Mouse (Mus musculus): ENCODE measurements around the gene Cyfip1. TPM values are rescaled to one million over a fixed set of nuclear protein-coding genes. Genes with fewer than 3 reads are reported as not detected.

Cyfip1 gene
- polyA plus RNA-seq, 1 experiment from 2014 or later, result 102 TPM

DNA sequence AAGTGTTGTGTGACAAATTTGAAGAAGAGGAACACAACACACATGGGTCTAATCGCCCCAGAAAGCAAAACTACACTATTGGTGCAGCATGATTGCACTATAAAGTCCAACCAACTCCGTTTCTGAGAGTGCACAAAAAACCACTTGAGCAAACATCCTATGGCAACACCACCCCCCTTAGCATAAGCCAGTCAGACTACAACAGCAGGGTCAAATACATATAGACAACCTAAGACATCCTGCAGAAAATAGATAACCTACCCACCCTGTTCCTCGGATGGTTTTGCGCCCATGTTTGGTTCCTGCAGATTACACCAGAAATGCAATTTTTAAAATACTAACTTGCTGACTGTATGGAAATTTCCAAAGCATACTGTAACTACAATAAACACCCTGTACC, 4.7 kb upstream of the Cyfip1 start:
- 84% methylated on average over 4 of the region's 4 CpGs for WGBS
- DNase-seq (ENCODE audit: low spot score) (no peak), ATAC-seq (replicated peaks; ENCODE audit: low FRiP score, low TSS enrichment, low read depth) (no peak)
- no peak overlapping the region for H3K4me3 ChIP-seq (ENCODE audit: low read depth, low read length)
- peaks cover 13% of the 10 kb centered on the region for H3K36me3 ChIP-seq (ENCODE audit: control insufficient read depth, insufficient read depth, low read length)
- H3K27ac ChIP-seq (ENCODE audit: low read depth), result no peak overlapping the region
- H3K4me2 ChIP-seq (ENCODE audit: low read length), result no peak overlapping the region
- no peaks in the 10 kb centered on the region for H3K4me1 ChIP-seq (replicated peaks; ENCODE audit: control insufficient read depth, insufficient read depth, low read length)
- H3K27me3 ChIP-seq (replicated peaks; ENCODE audit: control insufficient read depth, insufficient read depth, low read length), result no peaks in the 10 kb centered on the region
- H3K9ac ChIP-seq (ENCODE audit: low read length), result no peak overlapping the region
- no peaks in the 10 kb centered on the region for H3K9me3 ChIP-seq (ENCODE audit: control insufficient read depth, low read length)

DNA sequence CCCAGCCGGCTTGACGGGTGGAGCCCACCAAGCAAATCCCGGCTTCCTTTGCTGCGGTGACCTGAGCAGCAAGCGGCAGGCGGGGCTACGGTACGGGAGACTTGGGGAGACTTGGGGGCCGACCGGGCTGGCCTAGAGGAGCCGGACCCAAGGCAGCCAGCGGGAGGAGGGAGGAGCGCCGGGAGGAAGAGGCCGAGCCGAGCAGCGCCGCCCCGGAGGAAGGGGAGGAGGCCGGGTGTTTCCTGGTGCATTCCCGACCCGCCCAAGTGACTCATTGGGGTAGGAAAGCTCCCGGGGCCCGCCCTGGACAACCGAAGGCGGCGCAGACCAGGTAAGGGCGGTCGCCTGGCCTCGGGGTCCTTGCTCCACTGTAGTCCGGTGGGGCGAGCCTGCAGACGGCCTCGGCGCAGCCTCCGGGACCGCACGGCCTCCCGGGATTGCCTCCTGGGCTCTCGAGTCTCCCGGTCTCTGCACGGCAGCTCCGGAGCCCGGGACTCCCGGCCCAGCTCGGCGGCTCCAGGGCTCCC, 495 bp downstream of the Cyfip1 start:
- peak; percentile 98 for ATAC-seq (replicated peaks; ENCODE audit: low FRiP score, low TSS enrichment, low read depth)
- under 1% methylated on average over 38 of the region's 47 CpGs for WGBS

DNA sequence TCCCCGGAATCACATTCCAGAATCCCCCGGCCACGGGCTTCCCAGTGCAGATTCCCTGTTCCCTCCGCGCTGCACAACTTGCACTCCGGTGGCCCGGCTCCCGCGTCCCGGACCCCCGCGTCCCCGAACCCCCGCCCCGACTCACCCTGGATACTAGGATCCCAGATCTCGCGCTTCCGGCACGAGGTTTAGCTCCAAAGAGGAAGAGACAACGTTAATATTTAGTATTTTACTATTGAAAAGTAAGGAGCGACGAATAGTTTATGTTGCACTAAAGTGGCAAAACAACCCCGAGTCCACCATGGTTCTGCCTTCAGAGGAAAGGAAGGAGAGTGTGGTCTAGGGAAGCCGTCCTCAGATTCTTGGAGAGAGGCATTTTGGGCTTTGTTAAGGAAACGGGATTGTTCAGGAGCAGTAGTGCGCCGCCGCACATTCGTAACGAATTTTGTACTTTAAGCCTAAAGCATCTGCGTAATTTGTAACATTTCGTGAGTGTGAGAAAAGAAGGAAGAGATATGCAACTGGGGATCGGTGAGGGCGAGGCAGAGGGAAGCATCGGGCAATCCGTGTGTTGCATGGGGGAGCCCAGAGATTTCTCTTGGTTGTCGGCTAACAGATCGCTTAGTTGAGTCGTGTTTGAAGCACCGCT, 1.1 kb downstream of the Cyfip1 start:
- ATAC-seq (replicated peaks; ENCODE audit: low FRiP score, low TSS enrichment, low read depth) (peak; percentile 61), DNase-seq (ENCODE audit: low spot score) (peak; percentile 80)
- WGBS, result under 1% methylated on average over 40 of the region's 40 CpGs
- H3K9me3 ChIP-seq (ENCODE audit: control insufficient read depth, low read length), result no peaks in the 10 kb centered on the region
- H3K4me3 ChIP-seq (ENCODE audit: low read depth, low read length), result peak overlapping the region; percentile 82
- H3K4me1 ChIP-seq (replicated peaks; ENCODE audit: control insufficient read depth, insufficient read depth, low read length), result peaks cover 8% of the 10 kb centered on the region; the same call in 1 of the 2 replicates
- peak overlapping the region; percentile 96 for H3K27ac ChIP-seq (ENCODE audit: low read depth)
- no peaks in the 10 kb centered on the region for H3K36me3 ChIP-seq (ENCODE audit: control insufficient read depth, insufficient read depth, low read length)
- H3K4me2 ChIP-seq (ENCODE audit: low read length), result peak overlapping the region; percentile 87
- H3K27me3 ChIP-seq (replicated peaks; ENCODE audit: control insufficient read depth, insufficient read depth, low read length), result no peaks in the 10 kb centered on the region
- peak overlapping the region; percentile 95 for H3K9ac ChIP-seq (ENCODE audit: low read length)

More for the DNA sequence above, 495 bp downstream of the Cyfip1 start:
- Histone ChIP-seq H3K4me3 (ENCODE audit: low read depth, low read length) (peak overlapping the region; percentile 82), H3K9me3 (ENCODE audit: control insufficient read depth, low read length) (no peaks in the 10 kb centered on the region), H3K4me1 (replicated peaks; ENCODE audit: control insufficient read depth, insufficient read depth, low read length) (peaks cover 8% of the 10 kb centered on the region; the same call in 1 of the 2 replicates), H3K27me3 (replicated peaks; ENCODE audit: control insufficient read depth, insufficient read depth, low read length) (no peaks in the 10 kb centered on the region), H3K27ac (ENCODE audit: low read depth) (peak overlapping the region; percentile 96), H3K4me2 (ENCODE audit: low read length) (peak overlapping the region; percentile 87), H3K9ac (ENCODE audit: low read length) (peak overlapping the region; percentile 95), H3K36me3 (ENCODE audit: control insufficient read depth, insufficient read depth, low read length) (no peaks in the 10 kb centered on the region)
- peak; percentile 93 for DNase-seq (ENCODE audit: low spot score)

DNA sequence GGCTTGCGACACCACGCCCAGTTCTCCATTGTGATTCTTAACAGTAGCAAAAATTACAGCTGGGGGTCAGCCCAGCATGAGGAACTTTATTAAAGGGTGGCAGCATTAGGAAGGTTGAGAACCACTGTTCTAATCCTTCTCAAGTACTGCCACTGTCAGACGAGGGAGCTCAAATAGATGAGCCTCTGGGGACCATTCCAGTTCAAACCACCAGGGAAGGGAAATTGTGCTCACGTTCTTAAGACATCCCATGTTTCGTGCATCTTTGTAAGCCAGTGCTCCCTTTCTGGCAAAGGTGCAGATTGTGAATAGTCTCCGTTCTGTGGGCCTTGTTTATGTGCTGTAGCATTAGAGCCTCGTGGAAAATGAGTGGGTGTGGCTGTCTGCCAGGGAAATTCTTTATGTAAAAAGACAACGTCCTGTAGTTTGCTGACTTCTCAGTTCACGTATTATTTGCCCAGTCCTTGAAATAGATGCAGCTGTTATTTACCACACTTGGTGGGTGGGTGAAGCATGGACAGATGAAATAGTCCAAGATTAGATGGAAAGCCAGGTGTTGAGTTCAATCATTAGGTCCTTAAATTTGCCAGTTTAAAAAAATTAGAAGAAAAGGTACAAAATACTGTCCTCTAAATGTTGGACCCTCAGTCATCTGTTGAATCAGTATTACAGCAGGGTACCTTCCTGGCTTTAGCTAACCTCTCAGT, 5.2 kb downstream of the Cyfip1 start:
- H3K9ac ChIP-seq (ENCODE audit: low read length), result no peak overlapping the region
- no peak for DNase-seq (ENCODE audit: low spot score)
- no peaks in the 10 kb centered on the region for H3K27me3 ChIP-seq (replicated peaks; ENCODE audit: control insufficient read depth, insufficient read depth, low read length)
- H3K27ac ChIP-seq (ENCODE audit: low read depth), result no peak overlapping the region
- H3K4me1 ChIP-seq (replicated peaks; ENCODE audit: control insufficient read depth, insufficient read depth, low read length), result peaks cover 17% of the 10 kb centered on the region
- H3K4me3 ChIP-seq (ENCODE audit: low read depth, low read length), result no peak overlapping the region
- no peak for ATAC-seq (replicated peaks; ENCODE audit: low FRiP score, low TSS enrichment, low read depth)
- H3K4me2 ChIP-seq (ENCODE audit: low read length), result no peak overlapping the region
- H3K36me3 ChIP-seq (ENCODE audit: control insufficient read depth, insufficient read depth, low read length), result no peaks in the 10 kb centered on the region
- no peaks in the 10 kb centered on the region for H3K9me3 ChIP-seq (ENCODE audit: control insufficient read depth, low read length)
- 54% methylated on average over 9 of the region's 9 CpGs for WGBS

DNA sequence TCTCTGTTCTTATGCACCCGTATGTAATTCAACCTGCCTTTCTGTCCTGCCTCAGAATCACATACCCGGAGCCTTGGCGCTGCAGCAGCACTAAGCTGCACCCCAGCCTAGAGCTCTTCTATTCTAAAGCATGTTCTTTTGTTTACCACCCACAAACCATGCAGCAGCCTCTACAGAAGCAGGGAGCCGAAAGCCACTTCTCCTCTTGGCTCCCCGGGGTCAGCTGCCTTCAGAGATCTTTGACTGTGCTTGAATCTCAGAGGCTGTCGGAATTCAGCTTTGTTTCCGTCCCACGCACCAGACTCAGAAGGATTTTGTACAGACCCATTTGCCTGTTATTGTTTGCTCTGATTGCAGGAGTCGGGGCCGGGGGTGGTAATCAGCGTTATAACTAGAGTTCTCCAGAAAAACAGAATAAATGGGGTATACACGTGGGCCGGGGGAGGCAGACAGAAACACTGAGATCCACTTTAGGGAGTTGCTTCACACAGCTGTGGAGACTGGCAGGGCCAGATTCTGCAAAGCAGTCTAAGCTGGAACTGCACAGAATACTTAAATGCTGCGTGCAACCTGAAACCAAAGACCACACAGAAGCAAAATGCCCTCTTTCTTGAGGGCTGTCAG, 8.5 kb downstream of the Cyfip1 start:
- no peaks in the 10 kb centered on the region for H3K36me3 ChIP-seq (ENCODE audit: control insufficient read depth, insufficient read depth, low read length)
- no peak overlapping the region for H3K9ac ChIP-seq (ENCODE audit: low read length)
- no peak overlapping the region; the same call in 1 of the 2 replicates for H3K4me2 ChIP-seq (ENCODE audit: low read length)
- WGBS, result 33% methylated on average over 14 of the region's 14 CpGs
- H3K27me3 ChIP-seq (replicated peaks; ENCODE audit: control insufficient read depth, insufficient read depth, low read length), result no peaks in the 10 kb centered on the region
- peak overlapping the region; percentile 38; the same call in 1 of the 2 replicates for H3K27ac ChIP-seq (ENCODE audit: low read depth)
- H3K9me3 ChIP-seq (ENCODE audit: control insufficient read depth, low read length), result no peaks in the 10 kb centered on the region
- H3K4me1 ChIP-seq (replicated peaks; ENCODE audit: control insufficient read depth, insufficient read depth, low read length), result peaks cover 9% of the 10 kb centered on the region
- H3K4me3 ChIP-seq (ENCODE audit: low read depth, low read length), result no peak overlapping the region
- DNase-seq (ENCODE audit: low spot score), result peak; percentile 45
- ATAC-seq (replicated peaks; ENCODE audit: low FRiP score, low TSS enrichment, low read depth), result no peak

DNA sequence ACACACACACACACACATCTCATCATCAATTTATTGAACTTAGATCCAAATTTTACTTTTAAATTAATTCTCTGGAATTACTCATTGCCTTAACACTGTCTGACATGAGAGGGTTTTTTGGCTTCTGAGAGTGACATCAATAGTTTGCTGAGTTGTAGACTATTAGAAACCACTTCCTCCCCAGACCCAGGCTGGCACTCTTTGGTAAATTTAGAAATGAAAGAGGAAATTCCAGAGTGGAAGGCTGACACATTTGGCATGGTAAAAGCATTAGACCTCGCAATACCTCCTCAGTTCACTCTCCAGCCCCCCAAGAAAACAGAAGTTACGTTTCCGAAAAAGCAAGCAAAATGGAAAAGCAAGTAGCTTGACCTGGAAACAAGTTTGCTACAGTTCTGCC, 11.2 kb downstream of the Cyfip1 start:
- Histone ChIP-seq H3K9ac (ENCODE audit: low read length) (no peak overlapping the region), H3K27ac (ENCODE audit: low read depth) (no peak overlapping the region), H3K4me3 (ENCODE audit: low read depth, low read length) (no peak overlapping the region), H3K4me2 (ENCODE audit: low read length) (no peak overlapping the region), H3K36me3 (ENCODE audit: control insufficient read depth, insufficient read depth, low read length) (no peaks in the 10 kb centered on the region), H3K27me3 (replicated peaks; ENCODE audit: control insufficient read depth, insufficient read depth, low read length) (no peaks in the 10 kb centered on the region), H3K9me3 (ENCODE audit: control insufficient read depth, low read length) (no peaks in the 10 kb centered on the region), H3K4me1 (replicated peaks; ENCODE audit: control insufficient read depth, insufficient read depth, low read length) (peaks cover 9% of the 10 kb centered on the region)
- DNase-seq (ENCODE audit: low spot score) (peak; percentile 12), ATAC-seq (replicated peaks; ENCODE audit: low FRiP score, low TSS enrichment, low read depth) (no peak)
- 76% methylated on average over 3 of the region's 3 CpGs for WGBS

DNA sequence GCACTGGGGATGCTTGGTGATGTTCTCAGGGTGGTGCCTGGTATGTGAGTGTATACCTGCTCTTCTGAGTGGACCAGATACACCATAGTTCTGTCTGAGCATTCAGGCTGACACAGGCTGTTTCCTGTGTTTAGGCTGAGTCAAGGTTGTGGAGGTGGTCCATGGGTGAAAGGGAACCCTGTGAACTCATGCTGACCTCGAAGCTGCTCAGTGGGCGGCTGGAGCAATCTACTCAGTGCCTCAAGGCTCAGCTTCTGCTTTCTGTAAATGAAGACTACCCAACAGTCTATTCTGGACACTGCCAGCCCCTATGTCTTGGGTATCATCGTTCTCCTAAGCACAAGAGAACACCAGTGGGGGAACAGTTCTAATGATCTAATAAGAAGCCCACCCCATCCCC, 14.1 kb downstream of the Cyfip1 start:
- Histone ChIP-seq H3K4me2 (ENCODE audit: low read length) (no peak overlapping the region), H3K27me3 (replicated peaks; ENCODE audit: control insufficient read depth, insufficient read depth, low read length) (no peaks in the 10 kb centered on the region), H3K4me3 (ENCODE audit: low read depth, low read length) (no peak overlapping the region), H3K36me3 (ENCODE audit: control insufficient read depth, insufficient read depth, low read length) (no peaks in the 10 kb centered on the region), H3K9me3 (ENCODE audit: control insufficient read depth, low read length) (no peaks in the 10 kb centered on the region), H3K4me1 (replicated peaks; ENCODE audit: control insufficient read depth, insufficient read depth, low read length) (no peaks in the 10 kb centered on the region), H3K27ac (ENCODE audit: low read depth) (no peak overlapping the region), H3K9ac (ENCODE audit: low read length) (no peak overlapping the region)
- no peak for DNase-seq (ENCODE audit: low spot score)
- ATAC-seq (replicated peaks; ENCODE audit: low FRiP score, low TSS enrichment, low read depth), result no peak
- WGBS, result 60% methylated on average over 3 of the region's 3 CpGs

DNA sequence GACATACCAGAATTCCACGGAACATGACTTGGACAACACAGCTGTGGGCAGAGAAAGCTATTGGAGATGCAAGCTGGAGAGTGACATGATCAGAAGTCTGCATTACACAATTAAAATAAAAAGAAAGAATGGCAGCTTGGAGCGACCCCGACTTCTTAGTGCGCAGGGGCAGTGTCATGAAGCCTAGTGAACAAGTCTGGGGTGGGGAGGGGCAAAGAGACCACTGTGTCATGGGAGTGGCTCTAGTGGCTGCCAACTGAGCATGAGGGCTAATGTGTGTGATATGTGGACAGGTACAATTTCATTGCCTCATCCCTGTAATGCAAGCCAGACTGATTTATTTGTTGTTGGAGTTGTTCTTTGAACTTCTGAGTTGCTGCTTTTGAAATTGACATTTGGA, 15.2 kb downstream of the Cyfip1 start:
- H3K36me3 ChIP-seq (ENCODE audit: control insufficient read depth, insufficient read depth, low read length), result no peaks in the 10 kb centered on the region
- H3K9me3 ChIP-seq (ENCODE audit: control insufficient read depth, low read length), result no peaks in the 10 kb centered on the region
- H3K9ac ChIP-seq (ENCODE audit: low read length), result no peak overlapping the region
- no peak overlapping the region for H3K27ac ChIP-seq (ENCODE audit: low read depth)
- H3K4me1 ChIP-seq (replicated peaks; ENCODE audit: control insufficient read depth, insufficient read depth, low read length), result no peaks in the 10 kb centered on the region
- ATAC-seq (replicated peaks; ENCODE audit: low FRiP score, low TSS enrichment, low read depth) (no peak), DNase-seq (ENCODE audit: low spot score) (no peak)
- H3K4me2 ChIP-seq (ENCODE audit: low read length), result no peak overlapping the region
- no peaks in the 10 kb centered on the region for H3K27me3 ChIP-seq (replicated peaks; ENCODE audit: control insufficient read depth, insufficient read depth, low read length)
- 96% methylated on average over 4 of the region's 4 CpGs for whole genome bisulfite sequencing
- no peak overlapping the region for H3K4me3 ChIP-seq (ENCODE audit: low read depth, low read length)

Measured in intestine, embryonic 14.5 days (tissue).